Mouse (Mus musculus) stomach, postnatal 0 days (tissue): ENCODE measurements at regions not wholly inside any gene's neighbourhood (a gene's known extent, or its start where the extent isn't known, plus 50 kb on each side); places are given as distances from the start of the nearest gene placed in this dataset.

Experiments used
- CTCF ChIP-seq: IDR thresholded peaks from 2 replicates; pipeline ENCODE4 v1.5.1; 2016; ENCODE audit warnings: antibody characterized with exemption, low read depth, mild to moderate bottlenecking, moderate library complexity
- EP300 ChIP-seq: optimal IDR thresholded peaks from 2 replicates; pipeline ENCODE3; 2016; ENCODE audit warnings: antibody characterized with exemption

GRCm38 (mm10) chr3:65449176-65449575, 56.8 kb upstream of the Ssr3 start:
- TF ChIP-seq CTCF = no peak
- no peak for TF ChIP-seq EP300
